Mouse (Mus musculus) heart, adult 18-20 months (tissue): ENCODE data around the gene Mdm2. TPM values are rescaled to one million over a fixed set of nuclear protein-coding genes. Genes with fewer than 3 reads are reported as not detected.
"Not testable (repeated sequence)": the region's sequence is repeated elsewhere in the genome, so short reads cannot be mapped to it uniquely, and the experiment has no call there.

Source experiments
- DNase-seq, 2 experiments: peaks; one replicate each; pipeline ENCODE4 v3.0.0; 2021 to 2022; ENCODE audit warnings: mixed read lengths in 1 of 2
- total RNA-seq, 2 experiments: library from RNA; stranded (reverse); gene quantifications; 2 replicates each; pipeline ENCODE4 v1.2.3; 2021

Mdm2 gene
- total RNA-seq, 2 experiments from 2014 or later: 51.1 to 53.6 TPM

GRCm38 (mm10) chr10:117749050-117749686 is 38.6 kb upstream of the Mdm2 start:
- no peak for DNase-seq

DNA sequence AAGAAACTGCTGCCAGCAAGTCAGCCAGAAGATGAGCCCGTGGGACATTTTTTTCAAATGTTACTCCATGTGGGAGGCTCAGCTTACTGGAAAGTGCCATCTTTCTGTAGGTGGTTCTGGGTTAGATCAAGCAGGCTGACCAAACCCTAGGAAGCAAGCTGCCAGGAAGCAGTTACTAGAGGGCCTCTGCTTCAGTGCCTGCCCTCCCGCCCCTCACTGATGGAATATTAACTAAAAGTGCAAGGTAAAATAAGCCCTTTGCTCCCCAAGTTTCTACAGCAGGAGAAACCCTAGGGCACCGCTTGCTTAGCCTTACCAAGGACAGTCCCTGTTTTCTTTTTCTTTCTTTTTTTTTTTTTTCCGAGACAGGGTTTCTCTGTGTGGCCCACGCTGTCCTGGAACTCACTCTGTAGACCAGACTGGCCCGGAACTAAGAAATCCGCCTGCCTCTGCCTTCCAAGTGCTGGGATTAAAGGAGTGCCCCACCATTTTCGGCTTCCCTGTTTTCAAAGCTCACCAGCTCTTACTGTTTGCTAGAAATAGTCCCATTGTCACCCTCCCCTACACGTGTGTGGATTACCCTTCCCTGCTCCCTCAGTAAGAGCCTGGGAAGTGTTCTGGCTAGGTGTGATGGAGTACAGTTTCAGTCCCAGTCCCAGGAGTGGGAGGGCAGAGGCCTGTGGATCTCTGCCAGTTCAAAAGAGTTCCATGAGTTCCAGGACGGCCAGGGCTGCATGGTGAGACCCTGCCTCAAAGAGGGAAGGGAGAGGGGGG is 37.9 kb upstream of the Mdm2 start:
- no peak for DNase-seq

GRCm38 (mm10) chr10:117747711-117748110 is 37.2 kb upstream of the Mdm2 start:
- no peak for DNase-seq

- peak; percentile 97 to 98 for DNase-seq
Measured at GRCm38 (mm10) chr10:117746297-117746883, 35.8 kb upstream of the Mdm2 start, which contains the start of gene Slc35e3. Gene Slc35e3 (minus strand): TSS chr10:117746365.

DNA sequence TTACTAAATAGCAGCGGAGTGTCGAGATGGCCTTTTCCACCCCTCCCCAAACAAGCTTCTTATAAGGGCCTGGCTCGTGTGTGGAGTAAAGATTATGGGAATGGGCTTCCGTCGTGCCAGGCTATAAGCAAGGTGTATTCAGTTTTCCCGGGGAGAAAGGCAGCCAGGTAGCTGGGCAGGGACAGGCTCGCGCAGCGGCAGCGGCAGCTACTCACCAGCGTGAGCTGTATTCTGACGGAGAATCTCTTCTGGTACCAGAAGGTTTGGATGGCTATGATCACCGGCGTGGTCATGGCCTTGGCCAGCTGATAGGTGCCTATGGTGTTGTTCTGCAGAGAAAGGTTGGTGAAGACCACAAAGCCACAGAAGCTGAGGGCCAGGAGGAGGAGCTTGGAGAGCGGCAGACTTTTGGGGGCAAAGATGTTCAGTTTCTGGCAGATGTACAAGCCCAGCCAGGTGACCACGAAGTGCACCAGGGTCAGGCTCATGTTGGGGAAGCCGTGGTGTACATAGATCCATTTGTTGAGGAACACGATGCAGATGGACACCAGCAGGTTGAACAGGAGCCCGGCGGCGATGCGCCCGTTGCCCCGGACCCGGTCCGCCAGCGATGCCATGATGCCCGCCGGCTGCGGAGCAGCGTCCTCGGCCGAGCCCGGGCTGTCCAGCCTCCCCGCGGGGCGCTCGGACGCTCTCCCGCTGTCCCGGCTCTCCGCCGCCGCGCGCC is 35.2 kb upstream of the Mdm2 start:
- peak in 1 of 2 experiments; percentile 45 for DNase-seq

GRCm38 (mm10) chr10:117743917-117744316 is 33.4 kb upstream of the Mdm2 start:
- DNase-seq: no peak

DNA sequence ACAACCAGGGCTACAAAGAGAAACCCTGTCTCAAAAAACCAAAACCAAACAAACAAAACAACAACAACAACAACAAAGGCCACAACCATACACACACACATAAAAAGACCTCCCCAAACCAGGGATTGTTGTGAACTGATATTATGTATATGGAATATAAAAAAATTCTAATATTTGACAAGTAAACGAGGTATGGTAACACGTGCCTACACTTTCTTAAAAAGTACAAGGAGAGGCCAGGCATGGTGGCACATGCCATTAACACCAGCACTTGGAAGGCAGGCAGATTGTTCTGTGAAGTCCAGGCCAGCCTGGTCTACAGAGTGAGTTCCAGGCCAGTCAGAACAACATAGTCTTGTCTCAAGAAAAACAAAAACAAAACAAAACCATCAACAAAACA is 32.6 kb upstream of the Mdm2 start:
- no peak for DNase-seq

- DNase-seq: no peak
Measured at GRCm38 (mm10) chr10:117742618-117743017, 32.1 kb upstream of the Mdm2 start.

DNA sequence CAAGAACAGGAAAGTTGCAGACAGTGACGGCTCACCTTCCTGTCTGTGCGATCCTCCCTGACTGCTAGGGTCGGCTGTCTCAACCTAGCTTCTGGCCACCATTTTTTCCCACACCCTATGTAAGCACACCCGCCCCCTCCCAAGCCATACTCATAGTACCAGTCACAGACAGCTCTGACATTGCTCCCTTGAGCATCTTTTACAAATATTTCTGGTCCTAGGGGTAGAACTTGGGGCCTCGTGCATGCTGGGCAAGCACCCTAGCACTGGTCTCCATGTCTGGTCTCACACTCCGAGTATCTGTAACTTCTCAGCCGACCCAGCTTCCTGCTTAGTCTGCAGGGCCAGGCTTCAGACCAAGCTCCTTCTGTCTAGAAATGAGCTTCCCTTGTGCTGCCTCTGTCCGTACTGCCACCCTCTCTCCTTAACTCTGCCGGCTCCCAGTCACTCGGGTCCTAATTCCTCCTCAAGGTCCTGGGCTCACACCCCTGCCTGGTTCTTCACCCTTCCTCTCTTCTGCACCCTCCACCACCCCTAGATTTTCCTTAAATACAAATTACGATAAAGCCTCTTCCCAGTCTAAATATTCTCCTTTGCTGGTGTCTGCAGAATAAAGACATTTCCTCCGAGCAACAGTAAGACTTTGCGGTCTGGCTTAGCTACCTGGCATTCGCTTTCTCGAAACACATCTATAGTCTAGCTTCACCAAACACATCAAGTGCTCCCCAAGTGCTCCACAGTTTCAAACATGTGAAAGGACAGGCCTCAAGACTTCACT is 31.3 kb upstream of the Mdm2 start:
- DNase-seq: no peak

DNA sequence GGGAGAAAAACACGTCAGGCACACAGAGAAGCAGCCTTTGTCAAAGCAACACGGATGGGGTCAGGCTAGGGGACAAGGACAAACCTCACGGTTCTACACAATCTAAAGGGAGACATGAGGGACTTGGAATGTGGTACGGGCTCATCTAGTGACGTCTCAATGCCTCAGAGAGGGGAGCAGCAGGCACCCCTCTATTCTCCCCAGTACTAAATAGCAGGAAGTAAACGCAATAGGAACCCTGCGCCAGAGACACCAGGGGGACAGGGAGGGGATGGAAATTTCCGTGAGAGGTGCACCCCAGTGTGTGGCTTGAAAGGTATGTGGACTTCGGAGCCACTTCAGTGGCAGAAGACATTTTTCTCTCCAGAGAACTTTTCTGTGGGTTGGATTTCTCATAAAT is 30.4 kb upstream of the Mdm2 start:
- no peak for DNase-seq

GRCm38 (mm10) chr10:117740171-117740570 is 29.6 kb upstream of the Mdm2 start:
- no peak for DNase-seq

- DNase-seq: no peak
Measured at GRCm38 (mm10) chr10:117739648-117739948, 29.0 kb upstream of the Mdm2 start.

DNA sequence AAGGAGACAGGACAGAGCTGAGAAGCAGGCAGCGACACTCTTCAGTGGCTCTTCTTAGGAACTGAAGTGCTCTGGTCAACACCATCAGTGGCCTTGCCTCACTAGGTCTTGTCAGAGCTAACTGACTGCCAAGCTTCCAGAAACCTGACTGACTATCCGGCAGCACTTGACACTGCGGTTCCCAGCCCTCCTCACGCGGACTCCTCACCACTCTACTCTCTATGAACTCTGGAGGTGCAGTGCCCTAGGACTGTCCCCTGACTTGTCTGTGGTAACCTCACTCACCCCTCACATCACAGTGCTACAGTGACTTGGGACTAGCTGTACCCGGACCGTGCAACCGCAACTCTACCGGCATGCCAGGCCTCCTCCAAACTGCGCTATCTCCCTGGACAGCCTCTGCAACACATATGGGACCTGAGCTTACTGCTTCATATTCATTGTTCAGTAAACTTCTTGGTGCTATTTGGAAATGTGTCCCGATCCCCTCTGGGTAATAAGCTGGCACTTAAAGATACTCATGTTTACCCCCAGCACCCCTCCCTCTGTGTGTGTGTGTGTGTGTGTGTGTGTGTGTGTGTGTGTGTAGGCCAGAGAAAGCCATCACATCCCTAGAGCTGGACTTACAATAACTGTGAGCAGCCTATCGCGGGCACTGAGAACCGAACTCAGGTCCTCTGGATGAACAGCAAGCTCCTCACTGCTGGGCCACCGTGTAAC is 28.5 kb upstream of the Mdm2 start:
- DNase-seq: no peak

GRCm38 (mm10) chr10:117738140-117738921 is 27.8 kb upstream of the Mdm2 start:
- DNase-seq: no peak

- not testable (repeated sequence) for DNase-seq
Measured at GRCm38 (mm10) chr10:117737498-117737897, 26.9 kb upstream of the Mdm2 start.

GRCm38 (mm10) chr10:117737075-117737474 is 26.5 kb upstream of the Mdm2 start:
- no peak for DNase-seq

DNA sequence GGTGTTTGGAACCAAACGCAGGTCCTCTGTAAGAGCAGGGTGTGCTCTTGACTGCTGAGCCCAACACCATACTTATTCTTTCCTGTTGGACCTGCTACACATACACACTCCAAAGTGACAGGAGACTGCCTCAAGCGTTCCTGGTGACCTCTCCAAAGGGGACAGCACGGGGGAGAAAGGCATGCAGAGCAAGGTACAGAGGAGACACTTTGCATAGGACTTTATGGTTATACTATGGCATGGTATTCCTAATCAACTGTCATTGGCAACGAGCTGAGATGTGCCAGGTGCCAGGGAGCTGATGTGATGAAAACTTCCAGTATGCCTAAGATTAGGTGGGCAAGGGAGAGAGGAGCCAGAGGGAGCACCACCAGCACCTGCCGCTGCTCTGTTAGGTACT is 26.0 kb upstream of the Mdm2 start:
- DNase-seq: no peak

DNA sequence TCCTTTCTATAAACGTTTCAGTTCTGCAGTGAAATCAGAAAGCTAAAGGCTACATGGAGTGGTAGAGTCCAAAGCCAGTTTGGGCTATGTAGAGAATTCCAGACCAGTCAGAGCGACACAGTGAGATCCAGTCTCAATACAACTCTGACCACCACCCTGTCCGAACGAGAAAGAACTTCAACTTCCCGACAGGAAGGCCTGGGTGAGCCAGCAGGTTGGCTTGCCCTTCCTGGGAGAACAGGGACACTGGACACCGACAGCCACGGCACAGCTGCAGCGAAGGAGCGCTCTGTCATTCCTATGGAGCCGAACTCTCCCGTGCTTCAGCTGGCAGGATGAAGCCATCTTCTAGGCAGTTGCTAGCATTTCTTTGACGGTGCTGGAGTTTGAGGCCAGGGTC is 24.8 kb upstream of the Mdm2 start:
- not testable (repeated sequence) for DNase-seq

DNA sequence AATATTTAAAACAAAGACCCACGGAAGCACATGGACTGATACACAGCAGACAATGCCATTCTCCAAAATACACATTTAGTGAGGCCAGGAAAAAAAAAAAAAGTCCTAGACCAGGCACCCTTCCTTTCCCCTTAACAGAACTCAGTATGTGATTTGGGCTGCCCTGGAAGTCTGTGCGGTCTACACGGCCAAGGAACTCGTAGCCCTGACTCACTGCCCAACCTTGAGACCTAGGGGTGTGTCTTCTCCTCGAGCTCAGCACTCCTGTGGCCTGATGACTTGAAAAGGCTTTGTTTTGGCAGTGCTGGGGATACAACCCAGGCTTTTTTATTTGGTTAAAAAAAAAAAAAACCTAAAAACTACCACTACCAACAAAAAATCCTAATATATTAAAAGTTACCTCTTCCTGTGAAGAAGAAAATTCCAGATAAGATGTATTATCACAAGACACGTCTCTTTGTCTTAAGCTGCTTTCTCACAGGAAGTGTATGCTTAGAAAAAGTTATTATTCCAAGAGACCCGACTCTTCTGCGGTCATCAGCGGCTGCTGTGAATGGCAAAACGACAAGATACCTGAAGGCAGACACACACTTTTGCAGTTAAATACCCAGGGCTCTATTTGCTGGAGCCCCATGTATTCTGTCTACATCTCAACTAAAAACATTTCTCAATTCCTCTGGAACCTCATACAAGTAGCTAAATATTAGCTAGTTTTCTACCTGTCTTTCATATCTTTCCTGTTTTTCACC is 23.7 kb upstream of the Mdm2 start:
- DNase-seq: not testable (repeated sequence)

DNA sequence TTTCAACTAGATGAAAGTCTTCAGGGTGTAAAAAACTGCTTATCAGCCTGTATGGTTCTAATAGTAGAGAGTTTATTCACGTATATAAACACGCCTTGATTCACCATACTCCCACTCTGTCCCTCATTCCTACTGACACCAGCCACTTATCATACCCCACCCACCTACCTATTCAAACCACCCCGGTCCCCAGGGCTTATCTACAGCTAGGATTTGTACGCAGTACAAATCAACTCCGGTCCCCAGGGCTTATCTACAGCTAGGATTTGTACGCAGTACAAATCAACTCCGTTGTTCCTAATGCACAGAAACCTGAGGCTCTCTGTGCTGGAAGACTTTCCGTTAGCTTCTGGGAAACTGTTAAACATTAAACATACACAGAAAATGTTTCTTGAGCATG is 23.1 kb upstream of the Mdm2 start:
- DNase-seq: not testable (repeated sequence)
